Mouse (Mus musculus) bone marrow macrophage, adult 2 months (primary cell): ENCODE data around the gene Zfp386. TPM values are rescaled to one million over a fixed set of nuclear protein-coding genes. Genes with fewer than 3 reads are reported as not detected.

ENCODE experiments used
- H3K27ac ChIP-seq: 2 replicates; pipeline ENCODE4 v1.5.1; 2012; ENCODE audit warnings: low read depth, low read length; ENCODE audit not compliant: insufficient read depth
- H3K4me1 ChIP-seq: 2 replicates; pipeline ENCODE4 v1.6.1; 2012; ENCODE audit warnings: low read length; ENCODE audit not compliant: control insufficient read depth, insufficient read depth
- H3K4me3 ChIP-seq: 2 replicates; pipeline ENCODE4 v1.5.1; 2012; ENCODE audit warnings: mild to moderate bottlenecking, low read length, moderate library complexity; ENCODE audit not compliant: insufficient read depth
- CTCF ChIP-seq: IDR thresholded peaks from 2 replicates; pipeline ENCODE4 v1.5.1; 2012; ENCODE audit warnings: low read depth, mild to moderate bottlenecking, low read length, moderate library complexity
- POLR2A ChIP-seq: IDR thresholded peaks from 2 replicates; pipeline ENCODE4 v1.6.1; 2012; ENCODE audit warnings: mild to moderate bottlenecking, low read depth, low read length, borderline replicate concordance
- polyA plus RNA-seq: library from polyadenylated mRNA; stranded (reverse); fragments of >200 nt; gene quantifications from 2 replicates; pipeline ENCODE4 v1.2.4, GENCODE M21; 2012; ENCODE audit not compliant: missing spikeins, insufficient read depth, insufficient read length

Zfp386 gene
- polyA plus RNA-seq, 1 experiment: 29.5 TPM

DNA sequence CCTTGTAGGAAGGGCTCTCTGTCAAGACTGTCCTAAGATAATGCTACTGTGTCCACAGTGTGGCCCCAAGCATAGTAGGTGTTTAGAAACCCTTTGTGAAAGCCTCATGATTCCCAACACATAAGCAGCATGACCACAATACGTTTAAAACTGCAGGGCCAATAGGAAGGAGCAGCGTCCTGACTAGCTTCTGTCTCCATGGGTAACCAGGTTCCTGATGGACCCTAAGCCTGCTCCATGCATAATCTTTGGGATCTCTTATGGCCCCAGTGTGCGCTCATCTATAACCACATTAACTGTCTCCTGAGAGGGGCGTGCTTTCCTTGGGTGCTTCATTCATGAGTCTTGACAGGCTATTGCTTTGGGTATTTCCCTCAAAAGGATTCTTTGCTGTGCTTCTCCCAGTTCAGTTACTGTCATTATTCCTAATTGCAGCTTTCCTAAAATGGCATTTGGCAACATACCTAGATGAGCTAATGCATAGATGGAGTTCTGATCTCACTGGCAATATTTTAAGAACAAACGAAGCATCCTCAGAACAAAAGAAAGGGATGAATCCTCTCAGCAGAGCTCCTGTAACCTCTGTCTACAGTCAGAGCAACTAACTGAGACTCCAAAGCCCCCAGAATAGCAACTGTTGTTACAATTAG lies 39.6 kb downstream of the Zfp386 start:
- Histone ChIP-seq H3K27ac (no peak overlapping the region), H3K4me1 (peaks cover 6% of the 10 kb centered on the region), H3K4me3 (no peak overlapping the region)
- TF ChIP-seq POLR2A (no peak), CTCF (no peak)

DNA sequence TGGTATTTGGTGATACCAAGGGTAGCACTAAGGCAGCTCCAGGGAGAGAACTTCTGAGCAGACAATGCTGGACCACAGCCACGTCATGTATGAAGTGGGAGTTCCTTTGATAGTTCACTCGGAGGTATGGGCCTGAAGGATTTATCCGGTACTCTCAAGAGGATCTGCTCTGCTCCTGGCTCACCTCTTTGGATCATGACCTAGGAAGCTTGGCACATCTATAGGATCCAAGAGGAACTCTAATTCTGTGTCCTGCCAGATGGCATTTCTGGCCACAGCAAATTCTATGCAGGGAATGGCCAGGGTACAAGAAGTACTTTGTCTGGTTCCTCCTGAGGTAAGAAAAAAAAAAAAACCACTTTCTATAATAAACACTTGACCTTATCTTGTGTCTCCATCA lies 42.3 kb downstream of the Zfp386 start:
- Histone ChIP-seq H3K27ac (no peak overlapping the region), H3K4me1 (peaks cover 6% of the 10 kb centered on the region), H3K4me3 (no peak overlapping the region)
- TF ChIP-seq CTCF (no peak), POLR2A (no peak)

DNA sequence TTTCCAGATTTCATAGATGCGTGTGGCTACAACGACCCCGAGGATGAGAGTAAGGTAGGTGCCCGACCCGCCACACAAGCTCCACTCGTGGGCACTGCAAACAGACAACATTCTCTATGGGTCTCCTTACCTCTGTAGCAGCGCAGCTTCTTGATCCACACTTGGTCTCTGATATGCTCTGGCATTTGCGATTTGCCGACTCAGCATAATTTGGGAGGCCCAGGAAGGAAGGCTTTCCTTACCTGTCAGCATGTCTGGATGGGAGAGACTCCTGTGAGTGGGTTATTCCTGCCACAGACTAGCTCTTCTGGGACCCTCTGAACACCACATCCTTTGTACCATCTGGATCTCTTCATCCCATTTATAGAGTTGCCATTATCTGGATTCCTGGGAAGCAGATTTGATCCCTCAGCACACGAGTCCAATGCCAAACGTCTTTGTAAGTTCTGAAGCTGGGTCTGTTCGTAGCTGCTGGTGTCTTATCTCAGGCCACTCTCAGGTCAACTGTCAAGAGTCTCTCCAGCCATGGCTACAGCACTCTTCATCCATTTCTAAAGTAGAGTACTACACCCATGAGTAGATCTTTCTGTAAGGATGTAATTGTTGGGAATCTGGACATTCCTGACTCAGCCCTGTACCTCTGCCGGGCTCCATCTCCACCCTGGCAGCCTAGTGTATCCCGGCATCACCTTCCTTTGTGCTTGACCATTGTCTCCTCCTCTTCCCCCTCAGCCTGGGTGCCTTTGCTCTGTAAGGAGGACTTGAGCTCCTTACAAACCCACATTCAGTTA lies 47.4 kb downstream of the Zfp386 start:
- peaks cover 6% of the 10 kb centered on the region for H3K4me1 ChIP-seq
- H3K27ac ChIP-seq: no peak overlapping the region
- TF ChIP-seq CTCF (no peak), POLR2A (no peak)
- no peak overlapping the region for H3K4me3 ChIP-seq

DNA sequence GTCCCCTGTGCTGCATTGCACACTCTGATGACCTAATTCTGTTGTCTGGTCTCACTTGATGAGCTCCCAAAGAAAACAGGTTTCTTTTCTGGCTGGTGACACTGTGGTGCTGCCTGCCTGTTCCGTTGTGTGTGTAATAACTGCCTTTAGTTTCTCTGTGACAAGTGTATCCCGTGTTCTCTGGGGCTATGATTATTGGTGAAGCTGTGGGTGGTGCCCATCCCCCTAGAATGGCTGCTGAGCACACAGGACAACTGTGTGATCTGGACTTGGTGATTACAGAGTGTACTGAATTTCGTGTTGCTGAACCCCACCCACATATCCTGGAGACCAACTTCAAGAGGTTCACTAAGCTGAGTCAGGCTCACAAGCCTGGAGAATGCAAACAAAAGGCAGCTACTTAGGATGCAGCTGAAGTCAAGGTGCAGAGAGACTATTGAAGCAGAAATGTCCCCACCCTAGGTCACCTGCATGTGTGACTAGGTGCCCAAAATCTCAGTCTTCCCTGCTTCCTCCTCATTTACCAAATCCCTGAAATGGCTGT lies 48.9 kb downstream of the Zfp386 start:
- H3K27ac ChIP-seq: no peak overlapping the region
- H3K4me1 ChIP-seq: no peaks in the 10 kb centered on the region; the same call in 1 of the 2 replicates
- TF ChIP-seq CTCF (no peak), POLR2A (no peak)
- no peak overlapping the region for H3K4me3 ChIP-seq

DNA sequence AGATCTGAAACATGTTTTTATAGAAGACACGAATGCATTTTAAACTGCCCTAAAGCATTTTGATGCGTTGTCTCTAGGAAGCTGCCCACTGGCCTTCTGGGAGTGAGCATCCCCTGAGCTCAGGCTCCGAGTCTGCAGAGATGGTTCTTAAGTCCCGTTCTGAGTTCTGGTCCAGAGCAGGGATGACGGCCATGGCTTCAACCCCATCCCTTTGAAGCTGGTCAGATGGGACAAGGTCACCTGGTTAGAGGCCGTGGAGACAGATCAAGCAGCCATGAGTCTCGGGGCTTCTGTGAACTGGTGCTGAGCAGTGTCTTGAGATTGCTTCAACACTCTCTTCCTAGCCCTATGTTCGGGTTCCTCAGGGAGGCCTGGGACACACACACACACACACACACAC lies 49.6 kb downstream of the Zfp386 start:
- Histone ChIP-seq H3K4me3 (no peak overlapping the region), H3K4me1 (no peaks in the 10 kb centered on the region; the same call in 1 of the 2 replicates), H3K27ac (no peak overlapping the region)
- TF ChIP-seq CTCF (no peak), POLR2A (no peak)

DNA sequence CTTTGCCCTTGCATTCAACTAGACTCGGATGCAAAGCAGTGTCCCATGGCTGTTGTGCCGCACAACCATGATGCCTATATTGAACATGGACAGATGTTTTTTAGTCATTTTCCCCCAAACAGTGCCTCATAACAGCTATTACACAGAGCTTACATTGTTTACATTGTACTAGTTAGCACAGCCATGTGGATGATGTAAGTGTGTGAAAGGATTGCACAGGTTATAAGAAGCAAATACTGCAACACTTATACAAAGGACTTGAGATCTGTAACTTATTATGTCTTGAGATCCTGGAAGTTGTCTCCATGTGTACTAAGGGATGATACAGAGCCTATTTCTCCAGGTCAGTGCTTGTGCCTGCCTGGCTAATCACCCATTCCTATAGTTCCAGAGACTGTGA lies 54.4 kb downstream of the Zfp386 start:
- Histone ChIP-seq H3K4me1 (no peaks in the 10 kb centered on the region), H3K4me3 (no peak overlapping the region), H3K27ac (no peak overlapping the region)
- TF ChIP-seq CTCF (no peak), POLR2A (no peak)

- TF ChIP-seq POLR2A: no peak
- TF ChIP-seq CTCF: no peak
- H3K27ac ChIP-seq: no peak overlapping the region
- H3K4me1 ChIP-seq: no peaks in the 10 kb centered on the region
- no peak overlapping the region for H3K4me3 ChIP-seq
These were observed 62.2 kb downstream of the Zfp386 start for GRCm38 (mm10) chr12:116109451-116110353.

DNA sequence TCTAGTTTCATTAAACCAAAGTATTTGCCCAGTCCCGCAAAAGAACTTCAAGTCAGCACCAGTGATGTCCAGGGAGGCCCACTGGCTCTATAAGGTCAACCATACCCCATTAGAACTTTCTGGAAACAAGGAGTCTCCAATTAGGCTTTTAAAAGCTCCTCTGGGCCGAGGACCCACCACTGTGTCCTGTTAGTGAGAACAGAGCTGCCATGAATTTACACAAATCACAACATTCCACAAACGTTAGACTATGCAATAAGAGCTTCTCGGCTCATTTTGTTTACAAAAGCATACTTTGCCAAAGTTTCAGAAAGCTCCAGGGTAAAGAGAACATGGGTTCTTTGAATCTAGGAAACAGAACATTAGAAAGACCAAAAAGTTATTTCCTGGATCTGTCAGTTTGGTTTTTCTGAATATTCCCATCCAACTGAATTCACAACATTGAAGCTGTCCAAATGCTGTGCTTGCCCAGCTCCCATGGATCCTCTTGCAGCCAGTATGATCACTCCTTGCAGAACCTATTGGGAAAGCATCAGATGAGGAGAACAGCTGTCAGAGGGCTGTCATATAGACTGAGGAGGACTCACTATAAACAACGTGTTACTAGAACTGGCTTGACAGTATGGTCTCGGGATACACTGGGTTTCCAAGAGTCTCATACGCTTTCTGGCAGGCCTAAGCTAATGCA lies 63.6 kb downstream of the Zfp386 start:
- no peaks in the 10 kb centered on the region for H3K4me1 ChIP-seq
- no peak overlapping the region for H3K27ac ChIP-seq
- no peak for TF ChIP-seq CTCF
- TF ChIP-seq POLR2A: no peak
- no peak overlapping the region for H3K4me3 ChIP-seq

Other genes starting within 250 kb of the Zfp386 start
- gene Vipr2, start 30.0 kb downstream of the Zfp386 start, polyA plus RNA-seq: not detected in 2 replicates
- 7.7 and 9.8 TPM in 2 replicates for gene Wdr60, start 215.3 kb downstream of the Zfp386 start, polyA plus RNA-seq
- gene Gm11027, start 227.7 kb downstream of the Zfp386 start, polyA plus RNA-seq: not detected in 2 replicates
- 26.4 and 34.0 TPM in 2 replicates for gene Esyt2, start 233.5 kb downstream of the Zfp386 start, polyA plus RNA-seq